Mouse (Mus musculus): ENCODE results near the gene Tnfrsf1a. TPM values are rescaled to one million over a fixed set of nuclear protein-coding genes. Genes with fewer than 3 reads are reported as not detected.

The Tnfrsf1a gene
- total RNA-seq, 2 experiments from 2014 or later = 242 to 262 TPM

GRCm38 (mm10) chr6:125322794-125323193, 26.4 kb upstream of the Tnfrsf1a start:
- no peak for DNase-seq

- no peak for DNase-seq
Measured at GRCm38 (mm10) chr6:125323547-125323946, 25.6 kb upstream of the Tnfrsf1a start.

- peak; percentile 59 for DNase-seq
Measured at GRCm38 (mm10) chr6:125325337-125325736, 23.8 kb upstream of the Tnfrsf1a start.

- peak; percentile 75 to 79 for DNase-seq
Measured at GRCm38 (mm10) chr6:125328243-125328642, 20.9 kb upstream of the Tnfrsf1a start.

GRCm38 (mm10) chr6:125330626-125331326, 18.4 kb upstream of the Tnfrsf1a start:
- peak; percentile 97 to 98 for DNase-seq

- no peak for DNase-seq
Measured at GRCm38 (mm10) chr6:125333112-125333899, 15.9 kb upstream of the Tnfrsf1a start.

- DNase-seq = no peak
Measured at GRCm38 (mm10) chr6:125334356-125334755, 14.8 kb upstream of the Tnfrsf1a start.

GRCm38 (mm10) chr6:125338791-125339660, 10.1 kb upstream of the Tnfrsf1a start:
- no peak for DNase-seq

- no peak for DNase-seq
Measured at GRCm38 (mm10) chr6:125340244-125340643, 8.9 kb upstream of the Tnfrsf1a start.

GRCm38 (mm10) chr6:125342198-125342597, 7.0 kb upstream of the Tnfrsf1a start:
- no peak for DNase-seq

GRCm38 (mm10) chr6:125344084-125344483, 5.1 kb upstream of the Tnfrsf1a start:
- DNase-seq = no peak

GRCm38 (mm10) chr6:125344866-125345265, 4.3 kb upstream of the Tnfrsf1a start:
- no peak for DNase-seq

- no peak for DNase-seq
Measured at GRCm38 (mm10) chr6:125345625-125346024, 3.5 kb upstream of the Tnfrsf1a start.

- DNase-seq = no peak
Measured at GRCm38 (mm10) chr6:125346029-125346428, 3.1 kb upstream of the Tnfrsf1a start.

- DNase-seq = peak; percentile 83 to 88
Measured at GRCm38 (mm10) chr6:125349575-125350230, 541 bp downstream of the Tnfrsf1a start.

GRCm38 (mm10) chr6:125350231-125350994, 1.3 kb downstream of the Tnfrsf1a start:
- DNase-seq = peak; percentile 62 to 63

- DNase-seq = peak in 1 of 2 experiments; percentile 49
Measured at GRCm38 (mm10) chr6:125350995-125351324, 1.8 kb downstream of the Tnfrsf1a start.

- peak; percentile 87 to 89 for DNase-seq
Measured at GRCm38 (mm10) chr6:125351368-125352045, 2.3 kb downstream of the Tnfrsf1a start.

- peak in 1 of 2 experiments; percentile 57 for DNase-seq
Measured at GRCm38 (mm10) chr6:125352046-125352384, 2.9 kb downstream of the Tnfrsf1a start.

GRCm38 (mm10) chr6:125352811-125353210, 3.6 kb downstream of the Tnfrsf1a start:
- DNase-seq = no peak

GRCm38 (mm10) chr6:125353221-125353620, 4.1 kb downstream of the Tnfrsf1a start:
- DNase-seq = no peak

Data from adrenal gland, postnatal 36 days (tissue).